Mouse (Mus musculus) embryonic facial prominence, embryonic 15.5 days (tissue): Measurements from ENCODE around the gene Shroom2. TPM values are rescaled to one million over a fixed set of nuclear protein-coding genes. Genes with fewer than 3 reads are reported as not detected.
A peak's percentile ranks its signal among the peaks of the same experiment; 100 is the strongest.

Experiments used
- ATAC-seq: fragments of 200-750 bp; cut with Nextera tagmentation; 2 replicates; pipeline ENCODE4 v1.8.0; 2017; ENCODE audit warnings: low read depth, moderate TSS enrichment; ENCODE audit not compliant: insufficient number of reproducible peaks, low FRiP score, low TSS enrichment
- H3K27ac ChIP-seq: fragments of 300-500 bp; sonication (generic); replicated peaks from 2 replicates; pipeline ENCODE4 v1.5.1; 2015; ENCODE audit warnings: mild to moderate bottlenecking, inconsistent platforms
- H3K27me3 ChIP-seq: fragments of 300-500 bp; sonication (generic); 2 replicates; pipeline ENCODE4 v1.6.1; 2015; ENCODE audit warnings: inconsistent platforms
- H3K36me3 ChIP-seq: fragments of 300-500 bp; sonication (generic); 2 replicates; pipeline ENCODE4 v1.6.1; 2015; ENCODE audit warnings: mild to moderate bottlenecking, inconsistent platforms
- H3K4me1 ChIP-seq: fragments of 300-500 bp; sonication (generic); 2 replicates; pipeline ENCODE4 v1.6.1; 2015; ENCODE audit warnings: inconsistent platforms
- H3K4me2 ChIP-seq: fragments of 300-500 bp; sonication (generic); replicated peaks from 2 replicates; pipeline ENCODE4 v1.6.1; 2015; ENCODE audit warnings: mild to moderate bottlenecking, inconsistent platforms
- H3K4me3 ChIP-seq: fragments of 300-500 bp; sonication (generic); replicated peaks from 2 replicates; pipeline ENCODE4 v1.5.1; 2015; ENCODE audit warnings: mild to moderate bottlenecking, inconsistent platforms
- H3K9ac ChIP-seq: fragments of 300-500 bp; sonication (generic); 2 replicates; pipeline ENCODE4 v1.6.1; 2015; ENCODE audit warnings: inconsistent platforms
- H3K9me3 ChIP-seq: fragments of 300-500 bp; sonication (generic); replicated peaks from 2 replicates; pipeline ENCODE4 v1.6.1; 2016; ENCODE audit warnings: inconsistent platforms
- WGBS: fragments of 180-500 bp; shearing (Covaris S2); methylation state at CpG from one replicate; pipeline ENCODE4 v1.1.7; 2015; 5-methylcytosine and 5-hydroxymethylcytosine counted together
- polyA plus RNA-seq: library from polyadenylated mRNA; unstranded; fragments of >200 nt; fragmentation: Nextera tagmentation; extraction: Ambion mirVana; gene quantifications from 2 replicates; pipeline ENCODE4 v1.2.1, GENCODE M21; 2015

Shroom2 gene
- polyA plus RNA-seq, result 5.5 and 5.7 TPM in 2 replicates

- Histone ChIP-seq H3K4me2 (peak within 1 kb of the TSS; percentile 57), H3K9ac (peak within 1 kb of the TSS; percentile 44), H3K36me3 (no peaks in the 10 kb centered on the region), H3K27ac (no peak within 1 kb of the TSS), H3K4me3 (peak within 1 kb of the TSS; percentile 59), H3K27me3 (peaks cover 16% of the 10 kb centered on the region), H3K4me1 (no peaks in the 10 kb centered on the region), H3K9me3 (no peaks in the 10 kb centered on the region)
- ATAC-seq, result peak; percentile 78
- WGBS, result 13% methylated on average over 46 of the region's 55 CpGs
Observed at GRCm38 (mm10) chrX:152768891-152769599, at the start of gene Shroom2. Gene Shroom2 (minus strand): TSS chrX:152769465.

GRCm38 (mm10) chrX:152818996-152819395, 49.7 kb upstream of the Shroom2 start:
- Histone ChIP-seq H3K27ac (no peak overlapping the region), H3K4me2 (no peak overlapping the region), H3K27me3 (no peaks in the 10 kb centered on the region; the same call in 1 of the 2 replicates), H3K9me3 (no peaks in the 10 kb centered on the region), H3K36me3 (no peaks in the 10 kb centered on the region), H3K9ac (no peak overlapping the region), H3K4me1 (no peaks in the 10 kb centered on the region), H3K4me3 (no peak overlapping the region)
- ATAC-seq, result no peak

- Histone ChIP-seq H3K9ac (no peak overlapping the region), H3K36me3 (no peaks in the 10 kb centered on the region), H3K4me2 (no peak overlapping the region), H3K27me3 (0 out of 2 replicates have a peak, but pooled peaks cover 4% of the 10 kb centered on the region), H3K4me1 (no peaks in the 10 kb centered on the region), H3K4me3 (no peak overlapping the region), H3K27ac (no peak overlapping the region), H3K9me3 (no peaks in the 10 kb centered on the region)
- 73% methylated on average over 3 of the region's 3 CpGs for WGBS
- ATAC-seq, result no peak
Observed at GRCm38 (mm10) chrX:152813339-152813738, 44.1 kb upstream of the Shroom2 start.

GRCm38 (mm10) chrX:152805317-152805716, 36.1 kb upstream of the Shroom2 start:
- Histone ChIP-seq H3K9ac (no peak overlapping the region), H3K4me3 (no peak overlapping the region), H3K27ac (no peak overlapping the region), H3K4me2 (no peak overlapping the region), H3K36me3 (no peaks in the 10 kb centered on the region), H3K4me1 (no peaks in the 10 kb centered on the region), H3K9me3 (no peaks in the 10 kb centered on the region), H3K27me3 (peaks cover 2% of the 10 kb centered on the region; the same call in 1 of the 2 replicates)
- ATAC-seq, result no peak

GRCm38 (mm10) chrX:152788611-152789010, 19.3 kb upstream of the Shroom2 start:
- no peak overlapping the region for H3K4me3 ChIP-seq
- H3K27me3 ChIP-seq, result no peaks in the 10 kb centered on the region; the same call in 1 of the 2 replicates
- no peak for ATAC-seq
- H3K9me3 ChIP-seq, result no peaks in the 10 kb centered on the region
- no peak overlapping the region for H3K9ac ChIP-seq
- no peaks in the 10 kb centered on the region for H3K4me1 ChIP-seq
- WGBS, result 60% methylated on average over 2 of the region's 2 CpGs
- H3K36me3 ChIP-seq, result no peaks in the 10 kb centered on the region
- no peak overlapping the region for H3K27ac ChIP-seq
- no peak overlapping the region for H3K4me2 ChIP-seq

GRCm38 (mm10) chrX:152788129-152788528, 18.9 kb upstream of the Shroom2 start:
- no peaks in the 10 kb centered on the region; the same call in 1 of the 2 replicates for H3K27me3 ChIP-seq
- no peaks in the 10 kb centered on the region for H3K36me3 ChIP-seq
- no peak for ATAC-seq
- no peaks in the 10 kb centered on the region for H3K4me1 ChIP-seq
- no peak overlapping the region for H3K4me3 ChIP-seq
- no peak overlapping the region for H3K4me2 ChIP-seq
- H3K9ac ChIP-seq, result no peak overlapping the region
- no peaks in the 10 kb centered on the region for H3K9me3 ChIP-seq
- 73% methylated on average over 1 of the region's 1 CpGs for WGBS
- H3K27ac ChIP-seq, result no peak overlapping the region

- Histone ChIP-seq H3K9me3 (no peaks in the 10 kb centered on the region), H3K4me1 (no peaks in the 10 kb centered on the region), H3K27ac (no peak within 1 kb of the TSS), H3K36me3 (no peaks in the 10 kb centered on the region), H3K27me3 (peaks cover 13% of the 10 kb centered on the region; the same call in 1 of the 2 replicates), H3K4me3 (peak within 1 kb of the TSS; percentile 13; the same call in 1 of the 2 replicates), H3K9ac (no peak within 1 kb of the TSS), H3K4me2 (peak within 1 kb of the TSS; percentile 44)
- WGBS, result 26% methylated on average over 26 of the region's 26 CpGs
- ATAC-seq, result no peak
Observed at GRCm38 (mm10) chrX:152781720-152782403, 12.6 kb upstream of the Shroom2 start, which contains the start of gene Gpr143. Gene Gpr143 (plus strand): TSS chrX:152781921.

- H3K27ac ChIP-seq, result no peak overlapping the region
- H3K4me2 ChIP-seq, result peak overlapping the region; percentile 57
- 17% methylated on average over 45 of the region's 48 CpGs for WGBS
- no peaks in the 10 kb centered on the region for H3K9me3 ChIP-seq
- H3K4me1 ChIP-seq, result no peaks in the 10 kb centered on the region
- ATAC-seq, result peak; percentile 91
- H3K9ac ChIP-seq, result peak overlapping the region; percentile 44
- peak overlapping the region; percentile 59 for H3K4me3 ChIP-seq
- H3K27me3 ChIP-seq, result peaks cover 16% of the 10 kb centered on the region
- no peaks in the 10 kb centered on the region for H3K36me3 ChIP-seq
Observed at GRCm38 (mm10) chrX:152769600-152770157, 414 bp upstream of the Shroom2 start.

- H3K4me2 ChIP-seq, result no peak overlapping the region
Observed at GRCm38 (mm10) chrX:152764171-152764570, 5.1 kb downstream of the Shroom2 start.

GRCm38 (mm10) chrX:152762855-152763254, 6.4 kb downstream of the Shroom2 start:
- no peak overlapping the region for H3K4me2 ChIP-seq
- H3K9me3 ChIP-seq, result no peaks in the 10 kb centered on the region
- ATAC-seq, result no peak
- H3K27me3 ChIP-seq, result no peaks in the 10 kb centered on the region
- no peak overlapping the region for H3K27ac ChIP-seq
- H3K36me3 ChIP-seq, result no peaks in the 10 kb centered on the region
- 54% methylated on average over 2 of the region's 2 CpGs for WGBS
- no peak overlapping the region for H3K9ac ChIP-seq
- no peaks in the 10 kb centered on the region for H3K4me1 ChIP-seq
- H3K4me3 ChIP-seq, result no peak overlapping the region

More at GRCm38 (mm10) chrX:152764171-152764570, 5.1 kb downstream of the Shroom2 start:
- WGBS, result 60% methylated on average over 2 of the region's 2 CpGs
- no peak overlapping the region for H3K4me3 ChIP-seq
- no peaks in the 10 kb centered on the region for H3K36me3 ChIP-seq
- no peak for ATAC-seq
- H3K9me3 ChIP-seq, result no peaks in the 10 kb centered on the region
- H3K27ac ChIP-seq, result no peak overlapping the region
- H3K4me1 ChIP-seq, result no peaks in the 10 kb centered on the region
- H3K27me3 ChIP-seq, result peaks cover 7% of the 10 kb centered on the region
- H3K9ac ChIP-seq, result no peak overlapping the region

GRCm38 (mm10) chrX:152762437-152762836, 6.8 kb downstream of the Shroom2 start:
- Histone ChIP-seq H3K9ac (no peak overlapping the region), H3K9me3 (no peaks in the 10 kb centered on the region), H3K4me2 (no peak overlapping the region), H3K27ac (no peak overlapping the region), H3K36me3 (no peaks in the 10 kb centered on the region), H3K27me3 (no peaks in the 10 kb centered on the region), H3K4me3 (no peak overlapping the region), H3K4me1 (no peaks in the 10 kb centered on the region)
- no peak for ATAC-seq
- 39% methylated on average over 2 of the region's 2 CpGs for WGBS
